Mouse (Mus musculus) forebrain, embryonic 16.5 days (tissue): ENCODE results near the gene Prrg2. TPM values are rescaled to one million over a fixed set of nuclear protein-coding genes. Genes with fewer than 3 reads are reported as not detected.

Experiments
- ATAC-seq: fragments of 200-750 bp; cut with Nextera tagmentation; 2 replicates; pipeline ENCODE4 v1.8.0; 2017; ENCODE audit warnings: mild to moderate bottlenecking, moderate library complexity
- H3K27ac ChIP-seq: fragments of 300-500 bp; sonication (generic); 2 replicates; pipeline ENCODE4 v1.5.1; 2014; ENCODE audit warnings: low read length, control low read depth
- H3K27me3 ChIP-seq: fragments of 300-500 bp; sonication (generic); replicated peaks from 2 replicates; pipeline ENCODE4 v1.6.1; 2014; ENCODE audit warnings: low read length; ENCODE audit not compliant: control insufficient read depth, insufficient read depth
- H3K36me3 ChIP-seq: fragments of 300-500 bp; sonication (generic); 2 replicates; pipeline ENCODE4 v1.6.1; 2014; ENCODE audit not compliant: control insufficient read depth, insufficient read depth
- H3K4me1 ChIP-seq: fragments of 300-500 bp; sonication (generic); replicated peaks from 2 replicates; pipeline ENCODE4 v1.6.1; 2014; ENCODE audit warnings: low read length; ENCODE audit not compliant: control insufficient read depth, insufficient read depth
- H3K4me2 ChIP-seq: fragments of 300-500 bp; sonication (generic); 2 replicates; pipeline ENCODE4 v1.6.1; 2014; ENCODE audit warnings: mild to moderate bottlenecking, low read length, control low read depth
- H3K4me3 ChIP-seq: fragments of 300-500 bp; sonication (generic); replicated peaks from 2 replicates; pipeline ENCODE4 v1.5.1; 2014; ENCODE audit warnings: mild to moderate bottlenecking, low read length, control low read depth
- H3K9ac ChIP-seq: fragments of 300-500 bp; sonication (generic); replicated peaks from 2 replicates; pipeline ENCODE4 v1.6.1; 2014; ENCODE audit warnings: low read depth, low read length, control low read depth
- H3K9me3 ChIP-seq: fragments of 300-500 bp; sonication (generic); 2 replicates; pipeline ENCODE4 v1.6.1; 2016; ENCODE audit warnings: low read length; ENCODE audit not compliant: control insufficient read depth
- WGBS: fragments of 180-500 bp; shearing (Covaris S2); extraction: QIAGEN DNeasy Blood & Tissue Kit; methylation state at CpG from one replicate; pipeline ENCODE4 v1.1.7; 2014; 5-methylcytosine and 5-hydroxymethylcytosine counted together
- polyA plus RNA-seq: library from polyadenylated mRNA; unstranded; fragments of >200 nt; fragmentation: Nextera tagmentation; extraction: Ambion mirVana; gene quantifications from 2 replicates; pipeline ENCODE4 v1.2.1, GENCODE M21; 2015

The Prrg2 gene
- polyA plus RNA-seq, 1 experiment from 2014 or later = 13.6 TPM

DNA sequence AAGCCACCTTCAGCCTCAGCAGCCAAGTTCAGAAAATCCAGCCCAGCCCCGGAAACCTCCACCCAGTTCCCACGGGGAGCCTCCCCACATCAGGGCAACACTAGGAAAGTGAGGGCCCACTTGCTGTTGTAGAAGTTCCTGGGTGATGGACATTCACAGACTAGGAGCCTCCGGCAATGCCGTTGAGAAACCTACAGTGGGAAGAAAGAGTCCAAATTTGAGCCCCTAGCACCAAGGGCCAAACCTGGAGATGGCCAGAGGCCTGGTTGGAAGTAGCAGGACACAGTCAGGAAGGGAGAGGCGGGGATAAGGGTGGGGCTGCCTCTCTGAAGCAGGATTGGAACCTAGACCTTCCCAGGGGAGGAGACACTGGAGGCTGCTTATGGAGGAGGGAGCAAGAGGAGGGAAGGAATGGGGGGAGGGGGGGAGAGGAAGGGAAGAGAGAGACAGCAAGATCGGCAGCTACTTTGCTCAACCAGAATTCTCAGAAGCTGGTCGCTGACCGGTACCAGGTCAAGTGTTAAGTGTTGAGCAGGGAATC, 43.4 kb downstream of the Prrg2 start:
- Histone ChIP-seq H3K27me3 (0 out of 2 replicates have a peak, but pooled peaks cover 6% of the 10 kb centered on the region), H3K4me1 (peaks cover 27% of the 10 kb centered on the region), H3K9ac (no peak overlapping the region), H3K9me3 (no peaks in the 10 kb centered on the region), H3K4me2 (no peak overlapping the region), H3K36me3 (no peaks in the 10 kb centered on the region), H3K27ac (no peak overlapping the region), H3K4me3 (no peak overlapping the region)
- WGBS = 47% methylated on average over 8 of the region's 8 CpGs
- ATAC-seq = no peak

DNA sequence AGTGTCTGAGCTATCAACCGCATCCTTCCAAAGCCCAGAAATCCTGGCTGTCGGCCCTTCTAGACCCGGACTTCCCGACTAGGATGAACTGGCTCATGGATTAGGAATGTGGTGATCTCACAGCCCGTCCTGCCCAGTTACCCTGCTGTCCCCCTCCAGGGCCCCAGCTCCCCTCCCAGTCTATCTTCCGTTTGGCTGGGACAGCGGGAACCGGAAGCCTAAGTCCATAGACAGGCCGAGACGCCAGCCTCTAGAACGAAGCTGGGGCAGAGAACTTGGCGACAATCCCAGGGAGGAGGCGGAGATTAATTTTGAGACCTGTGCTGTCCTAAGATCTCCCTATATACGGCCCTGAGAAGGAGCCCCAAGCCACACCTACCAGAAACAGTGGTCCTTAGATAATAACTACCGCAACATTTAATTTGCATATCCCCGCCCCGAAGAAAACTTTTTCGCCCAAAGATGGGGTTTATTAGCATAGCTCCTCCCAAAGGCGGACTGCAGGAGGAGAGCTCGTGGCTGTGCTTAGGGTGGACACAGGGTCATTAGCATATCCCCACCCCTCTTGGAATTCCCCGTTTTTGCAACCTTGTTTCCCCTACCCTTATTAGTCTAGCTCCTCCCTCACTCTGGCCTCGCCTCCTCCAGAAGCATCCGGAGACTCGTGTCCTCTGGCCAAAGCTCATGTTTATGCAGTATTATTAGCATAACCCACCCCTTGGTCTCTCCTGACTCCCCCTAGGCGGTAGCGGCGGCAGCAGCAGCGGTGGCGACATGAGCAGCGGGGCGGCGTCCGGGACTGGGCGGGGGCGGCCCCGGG, 45.0 kb downstream of the Prrg2 start, which contains the start of gene Rras:
Rras (plus strand) TSS at position 720 of the 820 bp plus-strand sequence.
- WGBS = under 1% methylated on average over 36 of the region's 36 CpGs
- Histone ChIP-seq H3K36me3 (peaks cover 3% of the 10 kb centered on the region), H3K4me3 (peak within 1 kb of the TSS; percentile 98), H3K27me3 (0 out of 2 replicates have a peak, but pooled peaks cover 6% of the 10 kb centered on the region), H3K27ac (peak within 1 kb of the TSS; percentile 79), H3K4me2 (peak within 1 kb of the TSS; percentile 74), H3K9me3 (no peaks in the 10 kb centered on the region), H3K9ac (peak within 1 kb of the TSS; percentile 66), H3K4me1 (peaks cover 29% of the 10 kb centered on the region)
- peak; percentile 70 for ATAC-seq

DNA sequence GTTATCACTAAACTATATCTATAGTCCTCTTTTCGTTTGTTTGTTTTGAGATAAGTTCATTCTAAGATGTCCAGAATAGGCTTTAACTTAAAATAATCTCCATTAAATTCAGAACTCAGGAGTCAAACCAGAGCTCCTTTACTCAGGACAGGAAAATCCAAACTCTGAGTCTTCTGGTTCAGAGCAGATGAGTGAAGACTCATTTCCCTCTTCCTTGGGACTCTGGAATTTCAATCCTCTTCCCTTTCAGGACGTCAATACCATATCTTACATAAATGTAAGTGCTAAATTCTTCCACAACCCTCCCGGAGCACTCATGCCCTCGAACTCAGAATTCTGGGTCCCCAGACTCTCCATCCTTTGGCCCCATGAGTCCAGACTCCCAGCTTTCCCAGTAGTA, 45.7 kb downstream of the Prrg2 start:
- Histone ChIP-seq H3K36me3 (peaks cover 10% of the 10 kb centered on the region), H3K27me3 (0 out of 2 replicates have a peak, but pooled peaks cover 6% of the 10 kb centered on the region), H3K9me3 (no peaks in the 10 kb centered on the region), H3K4me1 (peaks cover 29% of the 10 kb centered on the region), H3K4me3 (peak overlapping the region; percentile 98), H3K4me2 (peak overlapping the region; percentile 74), H3K27ac (peak overlapping the region; percentile 79), H3K9ac (peak overlapping the region; percentile 45)
- ATAC-seq = no peak
- 5% methylated on average over 4 of the region's 4 CpGs for WGBS

DNA sequence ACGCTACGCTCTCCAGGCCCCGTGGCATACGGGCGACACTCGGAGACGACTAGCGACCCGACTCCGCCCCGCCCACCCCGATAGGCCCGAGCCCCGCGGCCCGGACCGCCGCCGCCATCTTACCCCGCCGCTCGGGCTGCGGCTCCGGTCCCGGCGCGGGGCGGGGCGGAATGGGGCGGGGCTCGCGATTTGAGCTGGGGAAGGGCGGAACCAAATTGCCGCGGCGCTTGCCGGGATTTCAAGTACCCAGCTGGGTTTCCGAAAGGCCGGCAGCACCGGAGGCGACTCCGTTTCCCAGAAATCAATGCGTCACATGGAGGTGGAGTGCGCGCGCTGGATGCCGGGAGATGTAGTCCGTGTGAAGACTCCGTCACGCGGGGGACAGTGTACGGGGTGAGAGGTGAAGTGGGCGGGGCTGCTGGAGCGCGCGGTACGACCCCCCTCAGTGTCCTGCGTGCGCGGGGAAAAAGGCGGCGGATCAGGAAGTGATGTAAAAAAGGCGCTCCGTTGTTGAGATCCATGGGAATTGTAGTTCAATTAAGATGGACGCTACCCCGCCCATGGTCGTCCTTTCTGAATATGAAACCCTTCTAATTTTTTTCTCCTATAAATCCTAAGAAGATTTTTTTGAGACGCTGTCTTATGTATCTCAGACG, 46.4 kb downstream of the Prrg2 start, which contains the start of gene Scaf1:
Scaf1 (minus strand) TSS at position 407 of the 656 bp plus-strand sequence.
- peaks cover 16% of the 10 kb centered on the region for H3K36me3 ChIP-seq
- WGBS = under 1% methylated on average over 69 of the region's 69 CpGs
- peaks cover 29% of the 10 kb centered on the region for H3K4me1 ChIP-seq

DNA sequence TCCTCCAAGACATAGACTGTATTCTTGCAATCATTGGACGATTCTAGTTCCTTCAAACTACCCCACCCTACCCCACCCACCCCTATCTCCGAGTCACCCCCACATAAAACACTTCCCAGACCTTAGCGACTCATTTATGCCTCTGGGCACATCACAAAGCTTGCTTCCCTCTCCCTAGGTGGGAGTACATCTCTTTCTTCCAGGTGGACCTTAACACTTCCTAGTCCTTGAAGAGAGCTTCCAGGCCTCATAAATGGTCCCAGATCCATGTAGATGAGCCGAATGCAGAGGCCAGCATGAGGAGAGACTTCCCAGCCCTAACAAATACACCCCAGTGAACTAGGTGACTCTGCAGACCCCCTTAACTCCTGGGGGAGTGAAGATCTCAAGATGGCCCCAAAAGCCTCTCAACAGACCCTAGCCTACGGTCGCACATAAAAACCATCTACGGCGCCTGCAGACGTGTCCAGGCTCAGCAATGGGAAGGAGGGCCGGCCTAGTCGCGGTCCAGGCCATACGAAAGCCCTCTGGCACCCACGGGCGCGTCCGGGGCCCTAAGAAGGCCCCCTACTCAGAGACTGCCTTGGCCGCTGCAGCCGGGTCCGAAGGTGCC, 47.0 kb downstream of the Prrg2 start:
- H3K4me3 ChIP-seq = peak overlapping the region; percentile 98
- peak overlapping the region; percentile 79 for H3K27ac ChIP-seq
- peaks cover 29% of the 10 kb centered on the region for H3K4me1 ChIP-seq
- 0 out of 2 replicates have a peak, but pooled peaks cover 6% of the 10 kb centered on the region for H3K27me3 ChIP-seq
- ATAC-seq = no peak
- peak overlapping the region; percentile 96 for H3K9ac ChIP-seq
- H3K36me3 ChIP-seq = peaks cover 16% of the 10 kb centered on the region
- peak overlapping the region; percentile 90 for H3K4me2 ChIP-seq
- WGBS = 2% methylated on average over 20 of the region's 20 CpGs
- H3K9me3 ChIP-seq = no peaks in the 10 kb centered on the region

More for the DNA sequence above, 46.4 kb downstream of the Prrg2 start, which contains the start of gene Scaf1:
- ATAC-seq = peak; percentile 95
- Histone ChIP-seq H3K9ac (peak within 1 kb of the TSS; percentile 96), H3K27me3 (0 out of 2 replicates have a peak, but pooled peaks cover 6% of the 10 kb centered on the region), H3K4me2 (peak within 1 kb of the TSS; percentile 90), H3K27ac (peak within 1 kb of the TSS; percentile 79), H3K9me3 (no peaks in the 10 kb centered on the region), H3K4me3 (peak within 1 kb of the TSS; percentile 98)

DNA sequence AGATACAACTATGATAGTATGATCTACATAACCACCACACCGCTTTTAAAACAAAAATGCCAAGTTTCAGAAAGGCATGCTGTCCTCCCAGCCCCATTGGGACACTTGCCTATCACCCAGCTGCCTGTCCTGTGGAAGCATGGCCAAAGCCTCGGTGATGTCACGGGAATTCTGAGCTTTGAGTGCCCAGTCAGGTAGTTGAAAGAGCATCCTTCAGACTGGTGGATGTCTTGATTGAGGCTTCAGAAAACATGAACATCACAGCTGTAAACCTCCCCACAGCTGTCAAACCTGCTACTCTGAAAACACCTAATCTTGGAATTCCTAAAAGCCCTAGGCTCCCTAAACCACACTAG, 48.4 kb downstream of the Prrg2 start:
- no peak overlapping the region for H3K9ac ChIP-seq
- WGBS = 96% methylated on average over 3 of the region's 3 CpGs
- no peak for ATAC-seq
- H3K36me3 ChIP-seq = peaks cover 16% of the 10 kb centered on the region
- H3K4me3 ChIP-seq = no peak overlapping the region
- no peak overlapping the region for H3K27ac ChIP-seq
- H3K27me3 ChIP-seq = 0 out of 2 replicates have a peak, but pooled peaks cover 5% of the 10 kb centered on the region
- peaks cover 29% of the 10 kb centered on the region for H3K4me1 ChIP-seq
- H3K9me3 ChIP-seq = no peaks in the 10 kb centered on the region
- H3K4me2 ChIP-seq = no peak overlapping the region

DNA sequence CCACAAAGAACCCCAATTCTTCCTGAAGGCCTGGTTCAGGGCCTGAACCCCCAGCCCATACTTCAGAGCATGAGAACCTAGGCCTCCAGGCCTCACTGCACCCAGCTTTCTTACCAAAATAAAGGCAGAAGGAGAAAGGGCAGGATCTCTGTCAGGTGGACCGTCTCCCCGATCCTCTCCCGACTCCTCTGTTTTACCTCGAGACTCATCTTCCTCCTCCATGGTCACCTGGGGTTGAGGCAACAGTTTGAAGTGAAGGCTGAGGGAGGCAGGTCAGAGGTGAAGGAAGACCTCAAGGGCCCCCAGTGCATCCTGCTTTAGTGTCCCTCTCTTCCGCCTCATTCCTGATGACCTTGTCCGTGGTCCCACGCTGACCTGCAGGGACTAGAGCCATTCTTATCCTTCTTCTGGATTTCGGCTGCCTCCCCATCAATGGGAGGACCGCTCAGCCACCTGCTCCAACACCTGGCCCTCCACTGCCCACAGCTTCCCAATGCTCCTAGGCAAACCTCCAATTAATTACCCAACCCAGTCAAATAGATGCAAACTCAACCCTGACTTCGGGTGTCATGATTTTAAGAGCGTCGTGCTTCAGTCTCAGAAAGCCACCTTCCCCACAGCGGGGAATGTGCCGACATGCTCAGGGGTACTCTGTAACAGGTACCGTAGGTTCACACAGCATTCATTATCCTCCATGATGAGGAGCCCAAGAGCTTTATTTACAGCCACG, 48.9 kb downstream of the Prrg2 start:
- no peak for ATAC-seq
- Histone ChIP-seq H3K4me1 (peaks cover 29% of the 10 kb centered on the region), H3K4me3 (no peak overlapping the region), H3K4me2 (no peak overlapping the region), H3K9me3 (no peaks in the 10 kb centered on the region), H3K27me3 (0 out of 2 replicates have a peak, but pooled peaks cover 4% of the 10 kb centered on the region), H3K9ac (no peak overlapping the region), H3K36me3 (peaks cover 17% of the 10 kb centered on the region), H3K27ac (no peak overlapping the region)
- WGBS = 93% methylated on average over 16 of the region's 16 CpGs

DNA sequence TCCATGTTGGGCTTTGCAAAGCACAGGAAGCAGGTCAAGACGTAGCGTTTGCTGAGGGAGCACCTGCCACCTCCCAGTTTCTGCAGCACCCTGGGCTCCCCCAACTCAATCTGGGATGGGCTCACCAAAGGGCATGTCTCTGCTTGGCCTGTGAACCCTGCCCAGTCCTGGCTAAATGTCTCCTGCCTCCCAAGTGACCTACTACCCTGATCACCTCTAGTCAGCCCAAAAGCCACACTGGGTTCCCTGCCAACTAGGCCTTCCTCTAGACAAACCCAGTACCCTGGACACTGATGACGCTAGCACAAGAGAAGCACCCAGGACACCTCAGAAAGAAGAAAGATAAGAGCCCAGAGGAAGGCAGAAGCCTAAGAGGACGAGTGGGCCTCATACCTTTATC, 49.7 kb downstream of the Prrg2 start:
- Histone ChIP-seq H3K36me3 (peaks cover 21% of the 10 kb centered on the region), H3K27me3 (0 out of 2 replicates have a peak, but pooled peaks cover 2% of the 10 kb centered on the region), H3K4me2 (no peak overlapping the region), H3K4me1 (peaks cover 26% of the 10 kb centered on the region), H3K27ac (no peak overlapping the region), H3K9me3 (no peaks in the 10 kb centered on the region), H3K4me3 (no peak overlapping the region), H3K9ac (no peak overlapping the region)
- no peak for ATAC-seq
- WGBS = 88% methylated on average over 4 of the region's 4 CpGs
